Mouse (Mus musculus) olfactory bulb, adult 2 months (tissue): ENCODE measurements around the gene Fstl5.

Source experiments
- CTCF ChIP-seq: fragments of 200-500 bp; IDR thresholded peaks from 2 replicates; pipeline ENCODE4 v1.5.1; 2012; ENCODE audit warnings: low read depth, mild to moderate bottlenecking, low read length, moderate library complexity; ENCODE audit not compliant: insufficient read depth
- POLR2A ChIP-seq: fragments of 200-500 bp; IDR thresholded peaks from 2 replicates; pipeline ENCODE4 v1.6.1; 2012; ENCODE audit warnings: mild to moderate bottlenecking, low read depth, low read length, moderate library complexity; ENCODE audit not compliant: insufficient read depth

GRCm38 (mm10) chr3:76670859-76671258 lies 596.8 kb downstream of the Fstl5 start:
- no peak for TF ChIP-seq POLR2A
- no peak for TF ChIP-seq CTCF
